Comparison of ENCODE assay signal across 21 mouse cellular contexts in the genomic region with DNA sequence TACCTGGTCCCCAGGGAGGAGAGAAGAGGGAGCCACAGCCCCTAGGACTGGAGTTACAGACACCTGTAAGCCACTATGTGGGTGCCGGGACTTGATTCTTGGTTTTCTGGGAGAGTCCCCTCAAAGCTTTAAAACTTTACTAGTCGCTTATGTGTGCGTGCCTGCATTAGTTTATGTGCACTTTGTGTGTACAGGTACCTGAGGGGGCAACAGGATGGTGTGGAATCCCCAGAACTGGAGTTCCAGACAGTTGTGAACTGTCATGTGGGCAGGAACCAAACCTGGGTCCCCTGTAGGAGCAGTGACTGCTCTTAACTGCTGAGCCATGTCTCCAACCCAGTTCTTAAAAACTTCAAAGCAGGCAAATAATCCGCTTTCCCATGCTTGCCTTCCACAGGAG. TPM values are rescaled to one million over a fixed set of nuclear protein-coding genes. Genes with fewer than 3 reads are reported as not detected.
DNase-seq lines count a peak whose midpoint lies in the region; TF ChIP-seq lines count a peak whose summit lies in the region.
"Had no signal": no experiment of that assay in that cellular context is flagged by ENCODE, and none has a peak within 500 bp of the region (broad histone marks: within the 10 kb centered on the region; RNA-seq: fewer than 3 reads in every experiment).

No protein-coding gene starts in this region.

- intact Hi-C loops in heart, adult 2 months (cut with DNase I), result loop anchor here (1.0 kb wide), 1 partner anchor 114 kb away; no protein-coding TSS in a partner anchor

- TF ChIP-seq EP300 in heart, adult 2 months (IDR thresholded peaks at IDR 0.05; ENCODE audit: insufficient read depth, low read depth, low read length), result no peak

- H3K79me2 ChIP-seq in heart, adult 2 months (replicated peaks; ENCODE audit: control insufficient read depth, insufficient read depth, low read length), result no peaks in the 10 kb centered on the region

- no peaks in the 10 kb centered on the region; the same call in 1 of the 2 replicates for H3K36me3 ChIP-seq in heart, adult 2 months (ENCODE audit: control insufficient read depth, insufficient read depth, low read length)
- peaks cover 22% of the 10 kb centered on the region for H3K36me3 ChIP-seq in heart, embryonic 10.5 days
- H3K36me3 ChIP-seq: G1E had no signal

- no peaks in the 10 kb centered on the region for H3K4me1 ChIP-seq in heart, adult 2 months (ENCODE audit: control insufficient read depth, insufficient read depth, low read length)
- H3K4me1 ChIP-seq in heart, embryonic 10.5 days, result no peaks in the 10 kb centered on the region; the same call in 1 of the 2 replicates

- H3K9ac ChIP-seq in heart, adult 2 months (ENCODE audit: low read depth, low read length), result no peak overlapping the region

- no peak for TF ChIP-seq POLR2A in heart, adult 2 months (IDR thresholded peaks at IDR 0.05; ENCODE audit: insufficient read depth, low read depth, low read length)

- WGBS in heart, adult 2 months, result 89% methylated on average over 4 of the region's 4 CpGs
- 86% methylated on average over 4 of the region's 4 CpGs for WGBS in heart, embryonic 10.5 days

- no peak for TF ChIP-seq CTCF in heart, adult 2 months (IDR thresholded peaks at IDR 0.05)

- H3K27ac ChIP-seq in heart, adult 2 months, result no peak overlapping the region
- H3K27ac ChIP-seq in heart, embryonic 10.5 days, result no peak overlapping the region

- DNase-seq in heart, adult 11 months, result peak; percentile 64
- no peak for DNase-seq in heart, adult 2 months
- DNase-seq in heart, embryonic 10.5 days (ENCODE audit: low spot score), result peak; percentile 70
- DNase-seq in heart, adult 8-10 months (ENCODE audit: low spot score), result no peak
- DNase-seq: adrenal gland, adult 2 months; adrenal gland, adult 8-10 months; adrenal gland, postnatal 10 days; adrenal gland, postnatal 14 days; adrenal gland, postnatal 25 days; adrenal gland, postnatal 36 days; B cell, adult 2 months; cerebellum, adult 11 months; cerebellum, adult 11-12 months; cerebellum, adult 18-20 months had no signal

- no peaks in the 10 kb centered on the region for H3K27me3 ChIP-seq in heart, adult 2 months (ENCODE audit: control insufficient read depth, insufficient read depth, low read length)
- no peaks in the 10 kb centered on the region for H3K27me3 ChIP-seq in heart, embryonic 10.5 days (ENCODE audit: insufficient read depth, poor library complexity, severe bottlenecking)
- H3K27me3 ChIP-seq: CH12.LX had no signal

- no peaks in the 10 kb centered on the region for H3K9me3 ChIP-seq in heart, embryonic 10.5 days
- H3K9me3 ChIP-seq: G1E had no signal

- H3K4me3 ChIP-seq in heart, adult 2 months, result no peak overlapping the region
- no peak overlapping the region for H3K4me3 ChIP-seq in heart, embryonic 10.5 days

RNA-seq across cellular contexts. Expression of a gene that starts 4.3 kb away (rescaled TPM):
- not detected for total RNA-seq in heart, adult 2 months (2021)
- polyA plus RNA-seq in heart, adult 2 months (2012; rRNA removed), result 0.03 TPM in 1 of 2 replicates, not detected in the other
- polyA plus RNA-seq in heart, embryonic 10.5 days (2016; fragmentation: Nextera tagmentation; extraction: Ambion mirVana), result 0.04 TPM in 1 of 2 replicates, not detected in the other
- not detected for total RNA-seq in heart, adult 8-10 months (2022)
- total RNA-seq: adrenal gland, postnatal 14 days; ES-E14; MEL had no signal
- polyA plus RNA-seq: G1E, Patski had no signal

RNA-seq across cellular contexts. Expression of a gene that starts 31.0 kb away (rescaled TPM):
- total RNA-seq in heart, adult 2 months (2021), result 100 to 1,000 TPM; 298 to 308 TPM
- polyA plus RNA-seq in heart, adult 2 months (2012; rRNA removed), result 313 and 426 TPM in 2 replicates
- 465 and 713 TPM in 2 replicates for polyA plus RNA-seq in heart, embryonic 10.5 days (2016; fragmentation: Nextera tagmentation; extraction: Ambion mirVana)
- total RNA-seq in heart, adult 8-10 months (2022), result 100 to 1,000 TPM; 279 to 382 (median 369) TPM
- total RNA-seq: G1E had no signal
- polyA plus RNA-seq: activated CD4-positive, CD25-positive, alpha-beta regulatory T cell, adult 4 months; CD4-positive, CD25-positive, alpha-beta regulatory T cell, adult 4 months; G1E had no signal

RNA-seq across cellular contexts. Expression of a gene that starts 39.2 kb away (rescaled TPM):
- total RNA-seq in heart, adult 2 months (2021), result under 1 TPM; 0.34 to 0.39 TPM
- polyA plus RNA-seq in heart, adult 2 months (2012; rRNA removed), result 0.37 and 0.38 TPM in 2 replicates
- 1.3 TPM in 2 replicates for polyA plus RNA-seq in heart, embryonic 10.5 days (2016; fragmentation: Nextera tagmentation; extraction: Ambion mirVana)
- total RNA-seq in heart, adult 8-10 months (2022), result under 1 TPM; 0.19 to 0.60 (median 0.29) TPM
- polyA plus RNA-seq: CD4-positive, CD25-positive, alpha-beta regulatory T cell, adult 4 months; G1E had no signal

Comparison
In these comparisons a context has a peak if more than half of its experiments do, and no peak if none do; other contexts are left out.
1. DNase-seq: peak in heart, adult 11 months (single experiment) and heart, embryonic 10.5 days (single experiment); none in heart, adult 2 months (0 of 2) and heart, adult 8-10 months (single experiment).